Mouse (Mus musculus): ENCODE measurements around the gene Fastkd2.
A peak's percentile ranks its signal among the peaks of the same experiment; 100 is the strongest.

The Fastkd2 gene

GRCm38 (mm10) chr1:63730240-63730771, at the start of gene Fastkd2, which contains the start of gene Mdh1b:
Fastkd2 (plus strand) TSS chr1:63730614.
Mdh1b (minus strand) TSS chr1:63730318.
- peak; percentile 75 to 95 for DNase-seq (ENCODE audit: low spot score in 2 of 2)

DNA sequence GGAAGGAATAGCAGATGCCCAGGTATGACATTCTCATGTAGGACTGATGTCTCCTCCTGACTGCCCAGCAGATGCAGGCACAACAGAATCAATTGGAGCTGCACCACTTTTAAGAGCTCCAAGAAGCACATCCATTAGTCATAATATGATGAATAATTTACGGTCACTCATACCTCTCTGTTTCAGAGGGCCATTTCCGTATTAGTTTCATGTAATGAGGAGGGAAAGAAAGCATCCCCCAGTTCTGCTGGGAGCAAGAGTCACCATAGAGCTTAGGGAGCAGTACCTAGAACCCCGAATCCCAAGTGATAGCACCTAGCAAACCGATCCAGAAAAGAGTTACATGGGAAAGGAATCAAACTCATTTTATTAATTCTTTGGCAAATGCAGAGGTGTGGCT, 43.6 kb upstream of the Fastkd2 start, which contains the start of gene Dytn:
TSS of gene Dytn (minus strand) at position 101 of the 400 bp plus-strand sequence.
- no peak for DNase-seq (ENCODE audit: low spot score in 2 of 2)

DNA sequence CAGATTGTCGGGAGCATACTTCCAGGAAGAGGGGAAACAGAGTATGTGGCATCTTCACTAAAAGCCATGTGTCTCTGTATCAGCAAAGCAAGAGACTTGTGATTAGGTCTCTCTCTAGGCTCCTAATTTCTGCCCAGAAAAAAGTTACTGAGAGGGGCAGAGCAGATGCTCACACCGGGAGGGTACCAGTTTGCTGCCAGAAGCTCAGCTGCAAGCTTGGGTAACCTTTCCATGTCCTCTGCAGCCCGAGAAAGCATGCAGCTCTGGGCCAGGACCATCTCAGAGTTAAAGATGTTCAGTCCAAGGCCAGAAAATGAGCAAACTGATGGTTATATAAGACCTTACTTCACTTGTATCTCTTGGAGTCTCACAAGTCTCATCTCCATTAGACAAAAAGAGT, 33.6 kb upstream of the Fastkd2 start:
- DNase-seq (ENCODE audit: low spot score in 2 of 2): no peak

DNA sequence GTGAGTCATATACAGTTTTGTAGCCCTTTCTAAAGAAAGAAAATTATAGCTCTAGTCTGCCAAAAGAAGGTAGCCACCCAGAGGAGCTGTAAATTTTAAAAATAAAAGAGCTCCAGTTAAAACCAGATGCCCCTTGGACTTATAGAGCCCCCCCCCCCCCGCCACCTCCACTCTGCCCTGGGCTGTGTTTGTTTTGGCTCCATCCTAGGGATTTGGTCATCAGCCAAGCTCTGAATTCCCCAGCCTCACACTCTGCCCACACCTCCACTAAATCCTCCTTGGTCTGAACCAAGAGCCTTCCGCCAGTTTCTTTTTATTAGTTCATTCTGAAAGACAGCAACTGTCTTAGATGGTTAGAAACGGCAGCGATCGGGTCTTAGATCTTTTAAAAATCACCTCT, 24.7 kb upstream of the Fastkd2 start:
- DNase-seq (ENCODE audit: low spot score in 2 of 2): no peak

- no peak for DNase-seq (ENCODE audit: low spot score in 2 of 2)
Observed at GRCm38 (mm10) chr1:63708876-63709275, 21.5 kb upstream of the Fastkd2 start.

DNA sequence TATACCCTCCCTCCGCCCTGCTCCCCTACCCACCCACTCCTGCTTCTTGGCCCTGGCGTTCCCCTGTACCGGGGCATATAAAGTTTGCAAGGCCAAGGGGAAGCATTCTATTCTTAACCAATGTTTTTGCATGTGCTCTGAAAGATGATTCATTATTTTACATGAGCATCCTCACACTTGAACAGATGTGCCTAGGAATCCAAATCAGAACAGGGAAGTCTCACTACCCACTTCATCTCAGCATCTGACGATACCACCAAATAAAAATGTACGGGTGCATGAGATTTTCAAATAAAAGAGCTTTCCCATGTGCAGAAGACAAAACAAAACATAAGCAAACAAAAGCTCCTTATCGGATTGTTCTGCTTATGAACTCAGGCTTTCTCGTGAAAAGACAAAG, 10.3 kb upstream of the Fastkd2 start:
- DNase-seq (ENCODE audit: low spot score in 2 of 2): peak; percentile 28 to 30

GRCm38 (mm10) chr1:63729796-63730195, 618 bp upstream of the Fastkd2 start:
- no peak for DNase-seq (ENCODE audit: low spot score in 2 of 2)

- no peak for DNase-seq (ENCODE audit: low spot score in 2 of 2)
Observed at GRCm38 (mm10) chr1:63756005-63756404, 25.6 kb downstream of the Fastkd2 start.

DNA sequence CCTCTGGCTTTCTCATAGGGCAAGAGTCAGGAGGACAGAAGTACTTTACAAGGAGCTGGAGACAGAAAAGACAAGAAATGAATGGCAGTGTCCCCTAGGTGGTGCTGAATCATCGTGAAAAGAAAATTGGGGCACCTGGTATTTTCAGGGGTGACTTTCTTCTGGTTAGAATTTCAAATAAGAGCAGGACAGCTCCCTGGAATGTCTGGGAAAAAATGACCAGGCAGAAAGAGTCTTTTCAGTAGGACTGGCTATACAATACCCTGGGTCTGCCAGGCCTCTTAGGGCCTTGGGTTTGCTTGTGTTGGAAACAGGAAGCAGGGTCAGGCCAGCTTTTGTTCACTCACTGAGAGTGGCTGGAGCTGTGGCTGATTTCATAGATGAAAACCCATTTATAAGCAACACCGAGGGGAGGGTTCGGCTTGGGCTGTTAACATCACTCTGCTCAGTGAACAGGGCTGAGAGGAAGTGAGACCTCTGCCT, 32.8 kb downstream of the Fastkd2 start:
- peak; percentile 38 to 78 for DNase-seq (ENCODE audit: low spot score in 2 of 2)

GRCm38 (mm10) chr1:63763881-63764386, 33.5 kb downstream of the Fastkd2 start:
- no peak for DNase-seq (ENCODE audit: low spot score in 2 of 2)

DNA sequence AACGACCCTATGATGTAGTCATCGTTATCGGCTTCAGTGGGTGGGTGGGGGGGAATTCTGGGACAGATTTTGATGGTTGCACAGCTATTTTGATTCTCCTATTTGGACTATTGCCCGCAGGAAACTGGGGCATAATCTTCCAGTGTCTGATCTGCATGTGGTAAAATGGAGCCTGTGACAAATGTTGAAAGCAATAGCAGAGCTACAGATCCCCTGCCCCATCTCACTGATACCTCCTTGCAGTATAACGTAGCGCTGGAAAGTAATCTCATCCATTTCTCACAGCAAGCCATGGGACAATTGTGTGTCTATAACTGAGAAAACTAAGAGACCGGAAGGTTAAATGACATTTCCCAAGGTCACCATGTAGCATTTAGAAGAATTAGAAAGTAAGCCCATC, 34.0 kb downstream of the Fastkd2 start:
- DNase-seq (ENCODE audit: low spot score in 2 of 2): no peak

DNA sequence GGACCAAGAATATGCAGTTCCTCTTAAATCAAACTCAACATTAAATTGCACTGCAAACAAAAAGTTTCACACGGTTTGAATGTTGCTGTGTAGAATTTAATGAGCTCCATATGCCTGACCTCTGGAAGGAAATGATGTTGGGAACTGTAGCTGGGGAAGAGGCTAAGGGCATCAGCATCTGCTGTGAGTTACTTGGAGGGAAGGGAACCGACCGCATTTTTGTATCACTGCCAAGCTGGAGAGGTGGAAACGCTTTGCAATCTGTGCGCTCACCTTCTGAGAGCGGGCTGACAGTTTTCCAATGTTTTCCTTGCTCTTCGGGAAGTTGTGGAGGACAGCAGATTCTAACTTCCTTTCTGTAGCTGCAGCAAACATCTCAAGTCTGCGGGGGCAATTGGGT, 37.7 kb downstream of the Fastkd2 start:
- DNase-seq (ENCODE audit: low spot score in 2 of 2): peak in 1 of 2 experiments; percentile 24

DNA sequence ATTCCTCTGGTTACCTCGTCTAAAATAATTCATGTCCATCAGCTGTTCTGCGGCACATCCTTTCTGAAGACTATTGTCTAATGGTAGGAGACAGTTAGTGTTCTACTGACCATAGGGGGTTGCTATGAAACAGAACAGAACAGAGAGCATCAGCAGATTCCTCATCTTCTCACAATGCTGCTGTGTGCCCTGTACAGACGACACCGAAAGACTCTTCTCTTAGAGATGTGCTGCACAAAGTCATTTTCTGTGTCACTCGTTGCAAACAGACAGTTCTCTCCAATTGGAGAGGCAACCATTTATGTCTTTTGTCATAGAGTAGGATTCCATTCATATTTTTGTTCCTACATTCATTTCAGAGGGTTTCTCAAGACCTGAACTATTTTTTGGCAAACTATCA, 38.8 kb downstream of the Fastkd2 start, which contains the start of gene 4933402D24Rik:
TSS of gene 4933402D24Rik (minus strand) at position 101 of the 400 bp plus-strand sequence.
- no peak for DNase-seq (ENCODE audit: low spot score in 2 of 2)

DNA sequence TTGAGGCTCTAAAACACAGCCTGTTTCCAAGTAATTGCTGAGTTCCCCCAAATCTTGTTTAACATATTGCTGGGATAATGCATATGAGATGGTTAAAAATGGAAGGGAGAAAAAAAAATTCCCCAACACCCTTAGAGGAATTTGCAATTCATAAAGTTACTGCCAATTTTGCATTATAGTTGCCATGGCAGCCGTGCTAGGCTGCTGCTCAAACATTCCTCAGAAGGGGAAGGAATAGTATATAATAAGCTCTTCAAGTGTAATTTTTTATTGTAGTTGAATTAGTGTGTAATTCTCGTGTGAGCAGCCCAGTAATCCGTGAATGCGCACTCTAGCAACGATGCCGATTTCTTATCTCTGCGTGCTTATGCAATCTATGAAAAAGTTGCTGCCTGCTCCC, 39.9 kb downstream of the Fastkd2 start:
- peak; percentile 53 to 67 for DNase-seq (ENCODE audit: low spot score in 2 of 2)

- no peak for DNase-seq (ENCODE audit: low spot score in 2 of 2)
Observed at GRCm38 (mm10) chr1:63776396-63776795, 46.0 kb downstream of the Fastkd2 start.

GRCm38 (mm10) chr1:63776902-63777630, 46.7 kb downstream of the Fastkd2 start:
- no peak for DNase-seq (ENCODE audit: low spot score in 2 of 2)

- no peak for DNase-seq (ENCODE audit: low spot score in 2 of 2)
Observed at GRCm38 (mm10) chr1:63794326-63794725, 63.9 kb downstream of the Fastkd2 start.
